Mouse (Mus musculus) kidney, adult 8-10 months (tissue): ENCODE data around the gene Rexo1.
A peak's percentile ranks its signal among the peaks of the same experiment; 100 is the strongest.

Experiments used
- DNase-seq, 2 experiments: peaks; one replicate each; pipeline ENCODE4 v3.0.0; 2022

Rexo1 gene

DNA sequence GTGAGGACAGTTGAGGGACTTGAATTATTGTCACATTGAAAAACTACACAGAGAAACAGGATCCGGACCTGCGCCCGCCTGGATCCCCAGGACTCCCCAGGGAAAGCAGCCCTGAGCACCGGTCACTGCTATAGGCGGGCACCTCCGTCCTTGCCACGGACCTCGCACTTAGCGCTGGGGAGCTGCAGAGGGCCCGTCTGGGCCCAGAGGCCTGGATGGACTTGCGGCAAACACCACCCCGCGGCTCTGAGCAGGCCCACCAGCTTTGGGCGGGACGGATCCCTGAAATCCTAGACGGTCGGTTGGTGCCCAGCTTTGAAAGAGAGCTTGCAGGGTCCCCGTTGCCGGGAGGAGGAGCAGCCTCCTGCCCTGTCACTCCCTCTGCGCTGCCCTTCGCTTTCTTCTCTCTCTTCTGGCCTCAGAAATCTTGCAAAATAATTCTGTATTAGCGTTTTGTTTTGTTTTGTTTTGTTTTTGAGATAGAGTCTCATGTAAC, 58.5 kb downstream of the Rexo1 start:
- no peak for DNase-seq

- DNase-seq, result no peak
These were observed 59.1 kb downstream of the Rexo1 start for GRCm38 (mm10) chr10:80502291-80502690.

DNA sequence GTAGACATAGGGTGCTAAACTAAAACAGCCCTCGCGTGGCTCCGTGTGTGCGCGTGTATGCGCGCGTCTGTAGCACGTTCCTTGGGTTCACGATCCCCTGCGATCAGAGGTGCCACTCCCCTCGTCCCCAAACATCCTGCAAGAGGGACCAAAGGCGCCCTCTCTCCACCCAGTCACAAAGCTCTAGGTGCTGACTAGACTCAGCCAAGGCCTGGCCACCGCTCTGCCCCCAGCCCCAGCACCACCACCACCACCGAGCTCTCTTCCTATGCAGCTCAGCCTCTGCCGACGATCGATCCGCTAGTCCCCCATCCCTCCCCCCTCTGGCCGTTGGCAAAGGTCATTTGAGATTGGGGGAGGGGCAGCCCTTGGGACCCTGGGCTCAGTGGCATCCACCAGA, 64.9 kb downstream of the Rexo1 start:
- DNase-seq, result no peak

- no peak for DNase-seq
These were observed 65.5 kb downstream of the Rexo1 start for GRCm38 (mm10) chr10:80495901-80496300.

DNA sequence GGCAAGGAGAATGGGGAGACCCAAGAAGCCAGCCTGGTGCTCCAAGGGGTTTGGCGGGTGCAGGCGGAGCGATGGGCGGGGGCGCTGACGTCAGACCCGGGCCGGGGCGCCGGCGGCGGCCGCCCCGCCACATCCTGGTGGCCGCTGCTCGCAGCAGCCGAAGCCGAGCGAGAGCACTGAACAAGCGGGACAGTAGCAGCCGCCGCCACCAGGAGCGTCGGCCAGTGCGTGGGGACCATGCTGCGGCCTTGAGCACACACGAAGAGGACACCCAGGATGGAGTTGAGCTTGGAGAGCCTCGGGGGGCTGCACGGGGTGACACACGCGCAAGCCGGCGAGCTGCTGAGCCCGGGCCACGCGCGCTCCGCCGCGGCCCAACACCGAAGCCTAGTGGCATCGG, 66.6 kb downstream of the Rexo1 start, which contains the start of gene Onecut3:
Onecut3 (plus strand) TSS at position 104 of the 400 bp plus-strand sequence.
- DNase-seq, result peak in 1 of 2 experiments; percentile 18
